Mouse (Mus musculus): Measurements from ENCODE around the gene Ntrk3.

Ntrk3 gene

DNA sequence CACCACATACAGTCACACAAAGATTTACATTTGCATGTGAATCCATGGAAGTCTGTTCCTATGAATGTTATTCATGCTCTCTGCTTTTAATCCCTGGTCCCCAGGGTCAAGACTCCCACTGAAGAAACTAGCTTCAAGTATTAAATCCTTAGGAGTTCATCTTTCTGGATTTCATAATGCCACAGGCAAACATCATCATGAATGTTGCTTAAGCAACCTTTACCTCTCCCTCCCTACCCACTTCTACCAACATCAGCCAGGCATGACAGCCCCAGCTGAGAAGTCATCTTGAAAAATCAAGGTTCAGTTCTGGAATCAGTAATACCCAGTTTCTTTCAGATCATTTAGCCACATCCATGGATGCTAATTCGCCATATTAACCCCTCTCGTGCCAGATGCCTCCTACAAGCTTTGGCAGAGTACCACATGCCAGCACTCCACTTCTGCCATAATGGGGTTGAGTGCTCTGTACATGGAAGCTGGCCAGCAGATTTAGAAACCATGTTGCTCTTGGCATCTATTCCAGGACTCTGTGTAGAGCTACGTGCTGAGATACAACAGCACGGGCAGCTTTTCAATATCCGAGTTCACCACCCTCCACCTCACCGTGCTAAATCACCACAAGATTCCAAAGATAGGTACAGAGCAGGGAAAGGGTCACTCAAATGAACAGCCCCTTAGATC lies 287.8 kb downstream of the Ntrk3 start:
- peak; percentile 87 for DNase-seq (ENCODE audit: extremely low read depth, low read depth, low spot score)

DNA sequence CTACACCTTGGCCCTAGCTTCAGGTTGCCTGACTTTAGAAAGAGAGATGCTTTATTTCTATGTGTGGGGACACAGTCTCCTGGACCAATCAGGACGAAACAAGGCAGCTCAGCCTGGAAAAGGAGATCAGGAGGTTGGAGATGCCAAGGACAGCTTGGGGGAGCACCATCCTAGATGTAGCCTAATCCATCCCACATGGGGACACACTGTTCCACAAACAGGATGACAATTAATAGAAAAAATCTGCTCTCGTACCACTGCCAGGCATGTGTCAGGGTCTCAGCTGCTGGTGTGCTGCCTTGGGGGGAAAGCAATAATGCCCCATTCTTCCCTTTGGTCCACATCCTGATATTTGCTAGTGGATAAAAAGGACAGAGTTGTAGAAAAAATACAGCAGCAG lies 289.0 kb downstream of the Ntrk3 start:
- DNase-seq (ENCODE audit: extremely low read depth, low read depth, low spot score): no peak

DNA sequence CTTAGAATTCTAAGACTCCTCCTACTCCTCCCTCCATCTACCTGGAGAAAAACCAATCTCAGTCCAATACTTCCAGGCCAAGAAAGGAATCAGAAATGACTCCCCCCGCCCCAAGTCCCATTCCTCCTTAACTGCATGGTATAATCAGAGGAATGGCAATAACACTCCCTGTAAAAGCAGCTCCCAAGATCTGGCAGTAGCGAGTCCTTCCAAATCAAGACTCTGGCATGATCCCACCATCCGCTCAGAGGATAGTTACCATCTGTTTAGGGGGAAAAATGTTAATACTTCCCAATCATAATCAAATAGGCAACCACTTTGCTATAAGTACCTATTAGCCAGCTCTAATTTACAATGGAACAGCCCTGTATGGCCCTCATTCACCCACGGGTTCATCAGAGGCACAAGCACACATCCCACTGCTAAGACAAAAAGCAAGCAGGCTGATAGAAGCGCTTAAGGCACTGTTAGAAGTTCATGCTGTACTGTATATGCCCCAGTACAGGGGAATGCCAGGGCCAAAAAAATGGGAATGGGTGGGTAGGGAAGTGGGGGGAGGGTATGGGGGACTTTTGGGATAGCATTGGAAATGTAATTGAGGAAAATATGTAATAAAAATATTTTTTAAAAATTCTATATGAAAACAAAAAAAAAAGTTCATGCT lies 294.3 kb downstream of the Ntrk3 start:
- DNase-seq (ENCODE audit: extremely low read depth, low read depth, low spot score): no peak

DNA sequence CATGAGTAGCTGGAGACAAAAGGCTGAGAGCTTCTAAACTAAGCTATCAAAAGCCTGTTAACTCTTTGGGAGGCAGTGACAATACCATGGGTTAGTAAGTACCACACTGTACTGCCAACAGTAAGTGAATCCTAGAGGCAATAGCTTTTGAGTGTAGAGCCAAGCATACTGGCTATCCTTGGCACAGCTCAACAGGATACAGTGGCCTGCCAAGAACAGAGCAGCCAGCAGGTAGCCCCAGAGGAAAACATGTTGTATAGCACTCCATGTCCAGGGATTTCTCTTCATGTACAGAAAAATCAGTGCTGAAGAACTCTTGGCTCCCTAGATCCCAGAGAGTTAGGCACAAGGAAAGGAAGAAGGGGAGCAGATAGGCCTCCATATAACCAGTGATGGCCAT lies 296.1 kb downstream of the Ntrk3 start:
- peak; percentile 51 for DNase-seq (ENCODE audit: extremely low read depth, low read depth, low spot score)

DNA sequence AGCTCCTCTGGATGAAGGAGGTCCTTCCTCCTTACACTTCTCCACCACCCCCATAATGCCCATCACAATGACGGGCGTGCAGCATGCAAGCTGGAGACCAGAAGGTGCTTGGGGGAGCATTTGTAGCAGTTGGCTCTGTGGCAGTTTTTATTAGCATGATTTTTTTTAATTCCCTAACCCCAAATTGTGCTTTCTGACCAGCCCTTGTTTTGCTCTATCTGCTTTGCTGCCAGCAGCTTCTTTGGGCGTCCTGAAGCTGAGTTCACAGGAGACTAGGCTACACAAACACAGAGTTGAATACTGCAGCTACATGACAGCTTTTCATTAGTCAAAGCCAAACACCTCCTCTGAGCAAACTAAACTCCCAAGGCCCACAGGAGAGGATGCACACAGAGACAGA lies 296.9 kb downstream of the Ntrk3 start:
- DNase-seq (ENCODE audit: extremely low read depth, low read depth, low spot score): no peak

DNA sequence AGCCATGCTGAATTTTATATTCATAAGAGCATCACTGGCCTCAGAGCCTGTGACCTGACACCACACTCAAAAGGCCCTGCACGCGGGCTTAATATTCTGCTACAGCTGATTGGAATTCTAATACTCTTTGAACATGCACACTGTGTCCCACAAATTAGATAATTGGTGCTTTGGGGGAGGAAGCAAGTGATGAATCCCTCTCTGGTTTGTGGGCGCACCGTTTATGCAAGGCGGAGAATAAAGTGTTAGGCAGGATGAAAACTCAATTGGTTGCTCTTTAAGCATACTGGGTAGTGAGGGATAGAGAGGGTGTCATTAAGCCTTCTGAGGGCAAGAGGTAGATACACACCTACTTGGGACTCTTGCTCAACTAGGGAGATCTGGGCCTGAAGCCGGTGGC lies 297.3 kb downstream of the Ntrk3 start:
- DNase-seq (ENCODE audit: extremely low read depth, low read depth, low spot score): no peak

DNA sequence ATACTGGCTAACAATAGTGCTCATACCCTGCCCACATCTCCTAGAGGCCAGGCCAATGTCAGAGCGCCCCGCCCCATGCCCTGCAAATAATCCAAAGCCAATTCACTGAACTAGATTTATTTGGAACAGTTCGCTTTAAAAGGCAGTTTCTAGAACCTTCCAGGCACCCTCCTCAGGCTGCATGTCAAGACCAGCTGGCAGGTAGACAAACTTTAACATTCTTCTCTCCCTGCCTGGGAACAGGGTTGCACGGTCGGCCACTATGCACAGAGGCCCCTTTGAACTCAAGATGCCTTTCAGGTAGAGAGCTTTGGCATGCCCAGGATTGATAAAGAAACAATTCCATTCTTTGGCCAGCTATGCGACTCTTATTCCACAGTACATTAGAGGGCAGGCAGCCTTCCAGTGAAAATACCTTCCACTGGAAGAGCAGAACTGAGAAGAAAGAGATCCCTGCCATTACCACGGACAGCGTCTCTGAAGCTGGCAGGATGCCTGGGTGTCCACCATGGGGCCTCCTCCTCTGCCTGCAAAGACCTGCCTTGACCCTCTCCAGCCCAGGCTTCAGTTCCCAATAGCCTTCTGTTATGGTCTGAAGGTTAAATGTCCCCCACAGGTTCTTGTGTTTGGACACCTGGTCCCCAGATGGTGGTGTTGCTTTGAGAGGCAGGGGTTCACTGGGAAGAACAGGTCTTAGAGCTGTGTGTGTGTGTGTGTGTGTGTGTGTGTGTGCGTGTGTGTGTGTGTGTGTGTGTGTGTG lies 298.3 kb downstream of the Ntrk3 start:
- peak; percentile 64 for DNase-seq (ENCODE audit: extremely low read depth, low read depth, low spot score)

DNA sequence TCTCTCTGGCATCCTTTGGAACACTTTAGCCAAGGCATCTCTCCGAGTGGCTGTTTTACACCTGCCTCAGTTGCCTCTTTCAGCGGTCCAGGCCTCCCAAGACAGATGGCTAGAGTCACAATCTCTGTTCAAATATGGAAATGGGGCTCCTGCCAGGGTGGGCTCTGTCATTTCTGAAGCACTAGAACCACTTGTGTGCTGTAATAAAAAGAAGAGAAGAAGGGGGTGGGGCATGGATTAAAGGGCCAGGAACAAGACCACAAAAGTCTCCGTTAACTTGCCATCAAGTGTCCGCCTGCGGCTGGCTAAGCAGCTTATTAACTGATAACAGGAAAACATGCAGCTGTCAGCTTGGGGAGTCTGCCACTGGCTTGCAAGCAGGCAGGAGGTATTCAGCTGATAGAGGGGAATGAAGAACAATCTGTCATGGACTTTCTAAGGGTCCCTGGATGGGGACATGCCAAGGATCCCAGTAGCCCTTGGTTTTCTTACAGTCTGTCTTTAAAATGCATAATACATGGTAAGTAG lies 304.1 kb downstream of the Ntrk3 start:
- no peak for DNase-seq (ENCODE audit: extremely low read depth, low read depth, low spot score)

DNA sequence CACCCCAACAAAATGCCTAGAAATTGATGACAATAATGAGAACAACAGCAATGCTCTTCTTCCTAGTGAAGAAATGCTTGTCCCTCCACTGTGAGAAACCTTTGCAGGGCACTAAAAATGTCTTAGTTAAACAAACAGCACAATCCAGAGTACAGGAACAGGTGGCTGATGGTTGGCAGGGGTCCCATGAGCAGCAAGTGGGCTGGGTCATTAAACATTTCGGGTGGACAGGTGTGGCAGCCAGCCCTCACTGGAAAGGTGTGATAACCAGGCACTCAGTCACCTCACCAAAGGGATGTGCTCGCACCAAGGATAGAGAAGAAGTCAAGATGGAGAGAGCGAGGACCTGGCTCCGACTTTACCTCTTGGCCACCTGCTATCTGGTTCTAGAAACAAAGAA lies 306.2 kb downstream of the Ntrk3 start:
- DNase-seq (ENCODE audit: extremely low read depth, low read depth, low spot score): no peak

DNA sequence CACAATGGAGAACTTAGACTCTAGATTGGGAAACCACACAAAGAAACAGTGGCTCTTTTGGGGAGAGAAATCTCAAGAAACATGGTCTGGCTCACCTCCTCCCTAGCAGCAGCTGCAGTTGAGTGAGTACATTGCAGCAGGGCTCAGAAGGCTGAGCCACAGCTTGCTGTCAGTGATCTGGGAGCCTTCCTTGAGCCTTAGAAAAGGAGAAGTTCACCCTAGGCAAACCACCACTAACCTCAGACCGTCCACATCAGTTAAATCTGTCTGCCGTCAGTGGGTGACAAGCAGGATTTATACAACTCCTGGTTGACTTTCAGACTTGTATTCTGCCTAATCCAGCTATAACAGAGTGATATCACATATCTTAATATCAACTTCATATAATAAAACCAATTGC lies 325.6 kb downstream of the Ntrk3 start:
- no peak for DNase-seq (ENCODE audit: extremely low read depth, low read depth, low spot score)

DNA sequence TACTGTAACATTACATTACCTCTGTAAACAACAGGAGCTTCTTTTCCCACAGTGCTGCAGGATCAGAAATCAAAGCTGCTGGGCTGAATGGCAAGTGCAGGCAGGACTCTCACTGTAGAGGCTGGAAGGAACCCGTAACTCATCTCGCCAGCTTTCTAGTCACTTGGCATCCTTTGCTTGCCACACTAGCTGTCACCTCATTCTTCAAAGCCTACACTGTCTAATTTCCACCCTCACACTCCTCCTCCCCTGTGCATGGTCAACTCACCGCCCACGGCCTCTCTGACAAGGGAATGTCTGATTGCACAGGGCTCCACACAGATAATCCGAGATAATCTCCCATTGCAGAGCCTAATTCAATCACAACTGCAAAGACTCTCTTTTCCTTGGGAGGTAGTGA lies 327.8 kb downstream of the Ntrk3 start:
- DNase-seq (ENCODE audit: extremely low read depth, low read depth, low spot score): peak; percentile 96

DNA sequence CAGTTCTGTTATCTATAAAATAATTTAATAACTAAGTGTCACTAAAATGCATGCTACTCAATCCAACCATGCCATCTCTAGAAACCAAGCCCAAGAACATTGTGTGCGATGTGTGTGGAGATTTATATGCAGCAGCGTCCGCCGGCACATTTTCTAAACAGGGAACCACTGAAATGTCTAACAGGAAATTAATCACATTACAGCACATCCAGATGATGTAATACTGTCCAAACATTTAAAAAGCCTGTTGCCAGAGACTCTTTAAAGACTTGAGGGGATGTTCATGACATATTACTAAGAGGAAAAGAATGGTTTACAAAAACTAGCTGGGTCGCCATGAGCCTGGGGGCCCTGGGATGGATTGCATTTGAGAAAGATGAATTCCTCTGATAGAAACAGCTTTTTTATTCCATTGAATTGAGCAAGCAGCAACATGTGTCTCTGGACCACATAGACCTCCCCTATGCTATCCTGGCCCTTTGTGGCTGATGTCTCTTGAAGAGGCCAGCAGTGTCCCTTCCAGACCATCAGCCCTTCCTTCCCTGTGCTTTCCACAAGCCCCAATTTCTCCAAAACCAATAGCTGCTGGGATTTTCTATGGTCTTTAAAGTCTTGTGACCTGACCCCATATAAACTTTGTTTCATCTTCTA lies 331.0 kb downstream of the Ntrk3 start:
- DNase-seq (ENCODE audit: extremely low read depth, low read depth, low spot score): no peak

DNA sequence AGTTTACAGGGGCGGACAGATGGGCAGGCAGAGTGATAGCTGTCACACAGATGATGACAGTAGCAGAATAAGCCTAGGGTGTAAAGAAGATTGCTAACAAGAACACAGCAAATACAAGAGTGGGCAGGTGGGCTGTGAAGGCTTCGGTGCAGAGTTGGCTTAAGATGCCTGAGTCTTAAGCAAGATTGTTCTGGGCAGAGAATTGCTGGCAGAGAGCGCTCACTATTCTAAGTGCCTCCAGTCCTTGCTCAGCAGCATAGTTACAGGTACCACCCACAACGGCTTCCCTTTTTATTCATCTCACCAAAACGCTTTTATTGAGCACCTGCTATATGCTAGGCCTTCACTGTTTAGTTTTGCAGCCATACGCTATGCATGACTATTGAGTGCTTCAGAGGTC lies 333.3 kb downstream of the Ntrk3 start:
- no peak for DNase-seq (ENCODE audit: extremely low read depth, low read depth, low spot score)

DNA sequence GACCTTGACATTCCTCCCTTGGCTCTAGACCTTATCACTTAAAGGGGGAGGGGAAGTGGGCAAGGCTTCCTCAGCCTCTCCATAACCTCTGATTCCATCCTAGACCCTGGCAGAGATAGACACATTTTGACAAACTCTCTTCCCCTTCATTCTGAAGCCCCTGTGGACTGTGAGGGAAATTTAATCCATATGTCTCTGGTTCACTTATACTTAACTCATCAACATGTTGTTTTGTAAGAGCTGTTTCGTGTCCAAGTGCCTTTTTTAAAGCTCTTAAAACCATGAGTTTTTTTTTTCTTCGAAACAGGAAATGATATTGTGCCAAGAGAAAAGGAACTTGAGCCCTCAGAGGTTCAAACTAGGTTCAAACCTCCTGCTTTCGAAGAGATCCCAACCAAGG lies 335.3 kb downstream of the Ntrk3 start:
- no peak for DNase-seq (ENCODE audit: extremely low read depth, low read depth, low spot score)

DNA sequence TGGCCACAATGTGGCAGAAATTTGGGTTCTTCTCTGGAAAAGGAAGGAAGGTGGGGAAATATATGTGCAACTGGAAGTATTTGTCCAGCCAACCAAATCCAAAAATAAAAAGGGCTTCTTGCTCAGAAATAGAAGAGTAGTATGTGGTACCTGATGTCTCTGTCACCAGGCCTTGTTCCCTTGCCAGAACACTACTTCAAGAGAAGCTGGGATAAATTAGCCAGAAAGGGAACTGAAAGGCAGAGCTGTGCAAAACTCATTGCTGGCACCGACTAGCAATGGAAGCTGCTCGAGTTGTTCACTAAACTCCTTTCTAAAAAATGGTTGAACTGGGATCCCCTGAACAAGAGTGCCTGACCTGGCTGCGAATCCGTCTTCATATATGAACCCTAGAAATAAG lies 337.6 kb downstream of the Ntrk3 start:
- DNase-seq (ENCODE audit: extremely low read depth, low read depth, low spot score): no peak

DNA sequence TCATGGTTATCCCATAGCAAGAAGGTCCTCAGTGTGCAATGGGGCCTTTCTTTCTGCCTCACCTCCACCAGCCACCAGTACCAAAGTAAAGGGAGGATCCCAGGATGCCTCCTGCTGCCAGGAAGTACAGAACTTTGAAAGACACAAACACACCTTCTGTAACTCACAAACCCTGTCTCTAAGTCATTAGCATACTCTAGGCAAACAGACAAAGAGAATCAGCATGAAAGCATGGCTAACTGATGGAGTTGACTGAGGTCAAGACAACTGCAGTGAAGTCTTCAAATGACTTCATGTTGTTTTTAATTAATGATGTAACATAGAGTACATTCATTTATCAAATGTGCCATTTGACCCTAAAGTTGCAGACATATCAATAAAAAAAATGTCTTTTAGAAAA lies 339.4 kb downstream of the Ntrk3 start:
- DNase-seq (ENCODE audit: extremely low read depth, low read depth, low spot score): no peak

DNA sequence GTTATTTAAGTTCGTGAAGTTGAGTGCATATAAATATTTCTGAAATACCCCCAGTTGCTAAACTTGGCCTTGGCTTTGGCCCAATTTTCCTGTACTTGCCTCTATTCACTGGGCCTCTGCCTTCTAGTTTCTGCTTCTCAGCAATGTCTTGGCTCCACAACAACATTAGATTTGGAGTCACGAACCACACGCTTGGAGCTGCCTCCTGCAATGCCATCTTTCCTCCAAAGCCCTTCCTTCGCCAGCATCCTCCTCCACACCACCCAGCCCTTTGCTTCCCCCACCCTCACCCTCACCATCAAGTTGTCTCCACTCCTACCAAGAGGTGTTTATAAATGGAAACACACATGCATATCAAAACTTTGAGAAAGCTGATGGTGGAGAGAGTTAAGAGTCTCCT lies 340.6 kb downstream of the Ntrk3 start:
- no peak for DNase-seq (ENCODE audit: extremely low read depth, low read depth, low spot score)

DNA sequence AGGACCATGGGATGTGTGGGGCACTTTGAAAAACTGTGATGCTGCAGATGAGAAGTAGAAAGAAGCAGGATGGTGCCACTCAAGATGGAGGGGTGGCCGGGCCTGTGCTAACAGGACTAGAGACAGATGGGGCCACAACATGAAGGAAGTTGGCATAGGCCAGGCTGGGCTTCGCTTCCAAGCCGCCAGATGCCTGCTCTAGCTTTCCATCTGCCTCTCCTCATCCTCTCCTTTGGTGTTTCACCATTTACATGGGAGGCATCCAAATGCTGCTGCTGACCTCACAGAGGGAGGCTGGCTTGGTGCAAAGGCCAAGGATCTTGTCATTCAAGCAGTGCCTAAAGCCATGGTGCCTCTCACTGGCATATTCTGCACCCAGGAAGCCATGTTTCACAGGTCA lies 347.8 kb downstream of the Ntrk3 start:
- no peak for DNase-seq (ENCODE audit: extremely low read depth, low read depth, low spot score)

DNA sequence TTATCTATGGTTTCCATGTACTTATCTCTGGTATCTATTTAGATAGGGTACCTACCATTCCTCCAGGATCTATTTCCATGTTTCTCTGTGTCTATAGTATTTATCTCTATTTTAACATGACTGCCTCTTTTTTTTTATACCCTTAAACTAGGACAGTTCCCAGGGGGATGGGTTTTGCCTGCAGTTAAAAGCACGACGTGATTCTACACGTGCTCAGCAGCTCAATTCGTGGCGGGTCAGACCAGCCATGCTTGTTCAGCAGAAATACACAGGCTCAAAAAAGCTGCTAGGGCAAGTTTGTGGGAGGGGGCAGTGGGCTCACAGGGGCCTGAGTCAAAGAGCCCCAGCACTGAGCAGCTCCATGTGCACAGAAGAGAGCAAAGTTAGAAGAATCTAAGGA lies 349.7 kb downstream of the Ntrk3 start:
- no peak for DNase-seq (ENCODE audit: extremely low read depth, low read depth, low spot score)

DNA sequence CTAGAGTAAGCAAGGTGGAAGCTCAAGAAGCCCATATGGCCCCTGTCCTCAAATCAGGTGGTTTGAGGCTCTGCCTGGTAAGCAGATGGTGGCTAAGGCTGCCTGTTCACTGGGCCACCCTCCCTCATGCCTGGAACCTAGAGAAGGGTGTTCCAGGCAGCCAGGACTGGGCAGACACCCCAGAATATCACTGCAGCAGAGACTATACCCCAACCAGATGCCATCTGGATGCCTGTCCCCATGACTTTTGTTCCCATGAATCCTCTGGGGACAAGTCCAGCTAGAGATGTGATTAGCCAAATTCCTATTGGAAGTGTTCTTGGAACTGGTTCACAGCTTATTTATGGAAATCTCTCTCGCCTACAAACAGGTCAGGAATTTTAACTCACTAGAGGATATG lies 351.8 kb downstream of the Ntrk3 start:
- no peak for DNase-seq (ENCODE audit: extremely low read depth, low read depth, low spot score)

DNA sequence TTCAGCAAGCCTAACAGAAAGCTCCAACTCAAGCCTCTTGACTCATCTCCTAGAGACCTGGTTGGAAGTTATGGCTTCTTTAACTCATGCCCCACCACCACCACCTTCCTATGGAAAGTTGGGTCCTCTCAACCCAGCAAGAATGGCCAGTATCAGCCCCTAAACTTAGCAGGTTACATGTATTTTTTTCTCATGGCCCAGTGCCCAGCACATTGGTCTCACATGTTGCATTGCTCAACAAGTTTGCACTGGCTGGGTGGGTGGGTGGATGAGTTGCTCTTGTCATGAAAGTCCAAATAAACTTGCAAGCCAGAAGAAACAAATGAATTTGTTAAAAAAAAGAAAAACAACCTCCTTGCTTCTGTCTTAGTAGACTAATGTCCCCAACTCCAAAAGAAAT lies 353.7 kb downstream of the Ntrk3 start:
- no peak for DNase-seq (ENCODE audit: extremely low read depth, low read depth, low spot score)

DNA sequence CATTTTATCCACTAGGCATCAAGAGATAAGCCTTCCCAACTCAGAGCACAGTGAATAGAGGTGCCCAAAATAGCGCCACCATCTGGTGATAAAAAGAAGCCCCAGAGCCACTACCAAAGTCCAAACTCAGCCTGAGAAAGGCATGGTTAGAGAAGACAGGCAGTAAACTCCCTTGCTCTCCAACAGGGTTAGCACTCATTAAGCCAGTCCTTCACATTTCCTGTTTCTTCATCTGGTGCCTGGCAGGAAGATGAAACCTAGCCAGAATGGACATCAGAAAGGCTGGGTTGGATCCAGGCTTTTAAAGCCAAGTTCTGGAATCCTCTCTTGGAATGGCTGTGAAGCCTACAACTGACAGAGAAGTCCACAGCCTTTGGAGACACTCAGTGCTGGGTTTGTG lies 355.7 kb downstream of the Ntrk3 start:
- DNase-seq (ENCODE audit: extremely low read depth, low read depth, low spot score): no peak

All from fat pad, adult 2 months (tissue).